In genomic region chr9:120074516-120074915, GRCm38 (mm10) we compare ENCODE assay signal across 24 mouse cellular contexts. TPM values are rescaled to one million over a fixed set of nuclear protein-coding genes. Genes with fewer than 3 reads are reported as not detected.
"Had no signal": no experiment of that assay in that cellular context is flagged by ENCODE, and none has a peak within 500 bp of the region (broad histone marks: within the 10 kb centered on the region; RNA-seq: fewer than 3 reads in every experiment).

No protein-coding gene starts in this region.

- ATAC-seq: liver, embryonic 12.5 days had no signal

- DNase-seq: kidney, adult 11 months; kidney, adult 9 months; kidney, postnatal 25 days; layer of hippocampus, postnatal 36 days; liver; lung, adult 18-20 months; lung, postnatal 10 days; lung, postnatal 36 days; midbrain, embryonic 14.5 days; thymus, adult 18-20 months; thymus, postnatal 36 days had no signal

RNA-seq across cellular contexts. Expression of gene Cx3cr1, which starts 4.8 kb away (rescaled TPM):
- polyA plus RNA-seq: myocyte had no signal

RNA-seq across cellular contexts. Expression of gene Ccr8, which starts 17.4 kb away (rescaled TPM):
- total RNA-seq: layer of hippocampus, adult 2 months; layer of hippocampus, postnatal 10 days; layer of hippocampus, postnatal 36 days; left cerebral cortex, adult 8-10 months; left cerebral cortex, postnatal 14 days had no signal
- polyA plus RNA-seq: kidney, embryonic 16.5 days; limb, embryonic 10.5 days; liver, embryonic 12.5 days; midbrain, embryonic 10.5 days; midbrain, embryonic 14.5 days; myocyte; neural tube, embryonic 11.5 days; neural tube, embryonic 14.5 days; testis, adult 2 months had no signal

RNA-seq across cellular contexts. Expression of gene Xirp1, which starts 51.1 kb away (rescaled TPM):
- polyA plus RNA-seq: midbrain, embryonic 10.5 days; midbrain, embryonic 14.5 days; small intestine, adult 2 months had no signal
